ENCODE assay signal across 9 mouse cellular contexts in the genomic region with DNA sequence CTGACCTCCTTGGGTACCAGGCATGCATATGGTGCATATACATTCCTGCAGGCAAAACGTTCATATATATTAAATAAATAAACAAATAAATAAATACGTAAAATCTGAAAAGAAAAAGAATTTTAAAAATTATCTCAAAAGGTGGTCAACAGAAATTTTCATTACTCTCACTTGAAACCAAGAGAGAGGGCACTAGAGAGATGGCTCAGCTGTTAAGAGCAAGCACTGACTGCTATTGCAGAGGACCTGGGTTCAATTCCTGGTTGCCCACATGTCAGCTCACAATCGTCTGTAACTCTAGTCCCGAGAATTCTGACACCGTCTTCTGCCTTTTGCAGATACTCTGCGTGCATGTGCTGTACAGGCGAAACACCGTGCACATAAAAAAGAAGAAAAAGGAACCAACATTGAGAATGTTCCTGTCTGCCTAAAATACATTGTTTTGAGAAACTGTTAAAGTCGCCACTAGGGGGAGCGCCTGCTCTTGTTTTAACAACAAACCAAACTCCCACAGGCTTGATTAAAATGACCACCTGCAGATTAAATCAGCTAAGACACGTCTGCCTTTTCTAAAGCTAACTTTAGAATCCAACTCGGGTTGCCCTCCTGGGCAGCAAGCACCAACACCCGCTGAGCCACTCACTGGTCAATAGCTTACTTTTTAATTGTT. TPM values are rescaled to one million over a fixed set of nuclear protein-coding genes. Genes with fewer than 3 reads are reported as not detected.
DNase-seq lines count a peak whose midpoint lies in the region; ATAC-seq and TF ChIP-seq lines count a peak whose summit lies in the region.
"Had no signal": no experiment of that assay in that cellular context is flagged by ENCODE, and none has a peak within 500 bp of the region (broad histone marks: within the 10 kb centered on the region; RNA-seq: fewer than 3 reads in every experiment).

No protein-coding gene starts in this region.

- no peaks in the 10 kb centered on the region for H3K36me3 ChIP-seq in midbrain, embryonic 14.5 days (ENCODE audit: control insufficient read depth, insufficient read depth, low read length)
- H3K36me3 ChIP-seq in midbrain, embryonic 15.5 days (replicated peaks): no peaks in the 10 kb centered on the region
- no peaks in the 10 kb centered on the region for H3K36me3 ChIP-seq in liver, embryonic 15.5 days (replicated peaks)

- ATAC-seq in midbrain, embryonic 14.5 days (ENCODE audit: low FRiP score, low TSS enrichment): no peak
- ATAC-seq in midbrain, embryonic 15.5 days (replicated peaks): no peak
- no peak for ATAC-seq in liver, embryonic 15.5 days (ENCODE audit: insufficient read depth)

- 16% methylated on average over 13 of the region's 13 CpGs for WGBS in midbrain, embryonic 14.5 days
- 13% methylated on average over 13 of the region's 13 CpGs for WGBS in midbrain, embryonic 15.5 days
- WGBS in cerebellum, adult 2 months: 15% methylated on average over 13 of the region's 13 CpGs
- WGBS in liver, embryonic 15.5 days (ENCODE audit: insufficient replicate concordance): 13% methylated on average over 13 of the region's 13 CpGs

- peaks cover 10% of the 10 kb centered on the region for H3K4me1 ChIP-seq in midbrain, embryonic 14.5 days (ENCODE audit: control insufficient read depth, insufficient read depth, low read length)
- H3K4me1 ChIP-seq in midbrain, embryonic 15.5 days: peaks cover 23% of the 10 kb centered on the region
- peaks cover 6% of the 10 kb centered on the region; the same call in 1 of the 2 replicates for H3K4me1 ChIP-seq in cerebellum, adult 2 months (ENCODE audit: control insufficient read depth, insufficient read depth, low read length)
- peaks cover 40% of the 10 kb centered on the region for H3K4me1 ChIP-seq in liver, embryonic 15.5 days (replicated peaks)

- H3K27ac ChIP-seq in midbrain, embryonic 14.5 days (replicated peaks; ENCODE audit: low read depth, low read length): no peak overlapping the region
- no peak overlapping the region for H3K27ac ChIP-seq in midbrain, embryonic 15.5 days
- no peak overlapping the region for H3K27ac ChIP-seq in cerebellum, adult 2 months (ENCODE audit: insufficient read depth, low read length)
- no peak overlapping the region for H3K27ac ChIP-seq in liver, embryonic 15.5 days (replicated peaks)

- DNase-seq in midbrain, embryonic 14.5 days: peak; percentile 96
- DNase-seq in cerebellum, adult 2 months: peak; percentile 80 to 83
- DNase-seq in gastrocnemius, adult 8-10 months (ENCODE audit: low spot score in 2 of 2): peak; percentile 83 to 85
- DNase-seq in kidney, postnatal 36 days: peak; percentile 93 to 97
- DNase-seq in retina, embryonic 14.5 days (ENCODE audit: low spot score): peak; percentile 92
- DNase-seq in urinary bladder, adult 18-20 months (ENCODE audit: low spot score in 2 of 2): peak; percentile 59 to 67

- H3K9me3 ChIP-seq in midbrain, embryonic 14.5 days (ENCODE audit: control insufficient read depth, low read length): no peaks in the 10 kb centered on the region
- no peaks in the 10 kb centered on the region for H3K9me3 ChIP-seq in midbrain, embryonic 15.5 days
- H3K9me3 ChIP-seq in liver, embryonic 15.5 days (replicated peaks): no peaks in the 10 kb centered on the region

- no peak overlapping the region for H3K4me3 ChIP-seq in midbrain, embryonic 14.5 days (replicated peaks; ENCODE audit: low read depth, low read length)
- H3K4me3 ChIP-seq in midbrain, embryonic 15.5 days: no peak overlapping the region
- no peak overlapping the region for H3K4me3 ChIP-seq in cerebellum, adult 2 months (replicated peaks; ENCODE audit: insufficient read depth, low read depth, low read length)
- H3K4me3 ChIP-seq in liver, embryonic 15.5 days (replicated peaks): no peak overlapping the region
- H3K4me3 ChIP-seq: erythroblast, embryonic 14.5 days had no signal

- TF ChIP-seq CTCF in cerebellum, adult 2 months (IDR thresholded peaks at IDR 0.05; ENCODE audit: borderline replicate concordance, insufficient read depth, low read depth, low read length): peak; percentile 41; the same call in 1 of the 2 replicates

- H3K4me2 ChIP-seq in midbrain, embryonic 14.5 days (ENCODE audit: low read length): no peak overlapping the region
- no peak overlapping the region for H3K4me2 ChIP-seq in midbrain, embryonic 15.5 days
- peak overlapping the region; percentile 17; the same call in 1 of the 2 replicates for H3K4me2 ChIP-seq in liver, embryonic 15.5 days

- TF ChIP-seq POLR2A in cerebellum, adult 2 months (IDR thresholded peaks at IDR 0.05; ENCODE audit: borderline replicate concordance, insufficient read depth, low read length): no peak

- no peak overlapping the region for H3K9ac ChIP-seq in midbrain, embryonic 14.5 days (replicated peaks; ENCODE audit: low read length)
- H3K9ac ChIP-seq in midbrain, embryonic 15.5 days: no peak overlapping the region
- H3K9ac ChIP-seq in liver, embryonic 15.5 days: no peak overlapping the region

- no peaks in the 10 kb centered on the region for H3K27me3 ChIP-seq in midbrain, embryonic 14.5 days (ENCODE audit: control insufficient read depth, insufficient read depth, low read length)
- H3K27me3 ChIP-seq in midbrain, embryonic 15.5 days (replicated peaks): no peaks in the 10 kb centered on the region
- no peaks in the 10 kb centered on the region for H3K27me3 ChIP-seq in cerebellum, adult 2 months (ENCODE audit: control insufficient read depth, insufficient read depth, low read length)
- no peaks in the 10 kb centered on the region for H3K27me3 ChIP-seq in liver, embryonic 15.5 days

RNA-seq across cellular contexts. Expression of gene Sdad1, which starts 1.9 kb away (rescaled TPM):
- polyA plus RNA-seq in midbrain, embryonic 14.5 days (2014; fragmentation: Nextera tagmentation; extraction: Ambion mirVana): 29.9 and 38.8 TPM in 2 replicates
- polyA plus RNA-seq in midbrain, embryonic 15.5 days (2015; fragmentation: Nextera tagmentation; extraction: Ambion mirVana): 31.8 TPM in 2 replicates
- polyA plus RNA-seq in cerebellum, adult 2 months (2012; rRNA removed): 15.3 and 15.6 TPM in 2 replicates
- 10 to 100 TPM; 15.4 to 21.1 (median 18.4) TPM for total RNA-seq in gastrocnemius, adult 8-10 months (2022)
- polyA plus RNA-seq in liver, embryonic 15.5 days (2015; fragmentation: Nextera tagmentation; extraction: Ambion mirVana): 14.2 and 16.0 TPM in 2 replicates

RNA-seq across cellular contexts. Expression of gene Cxcl9, which starts 15.7 kb away (rescaled TPM):
- polyA plus RNA-seq in midbrain, embryonic 14.5 days (2014; fragmentation: Nextera tagmentation; extraction: Ambion mirVana): not detected in 2 replicates
- polyA plus RNA-seq in midbrain, embryonic 15.5 days (2015; fragmentation: Nextera tagmentation; extraction: Ambion mirVana): not detected in 2 replicates
- polyA plus RNA-seq in cerebellum, adult 2 months (2012; rRNA removed): 0.17 TPM in 1 of 2 replicates, not detected in the other
- total RNA-seq in gastrocnemius, adult 8-10 months (2022): under 1 TPM in 2 of 4 experiments, not detected in 2; 0.15 to 0.47 TPM
- not detected in 2 replicates for polyA plus RNA-seq in liver, embryonic 15.5 days (2015; fragmentation: Nextera tagmentation; extraction: Ambion mirVana)
- polyA plus RNA-seq: erythroblast, embryonic 14.5 days had no signal

RNA-seq across cellular contexts. Expression of gene Art3, which starts 19.4 kb away (rescaled TPM):
- polyA plus RNA-seq in midbrain, embryonic 14.5 days (2014; fragmentation: Nextera tagmentation; extraction: Ambion mirVana): 3.7 and 6.1 TPM in 2 replicates
- 4.5 and 5.5 TPM in 2 replicates for polyA plus RNA-seq in midbrain, embryonic 15.5 days (2015; fragmentation: Nextera tagmentation; extraction: Ambion mirVana)
- 12.8 and 17.8 TPM in 2 replicates for polyA plus RNA-seq in cerebellum, adult 2 months (2012; rRNA removed)
- total RNA-seq in gastrocnemius, adult 8-10 months (2022): 100 to 1,000 TPM; 404 to 480 (median 430) TPM
- 1.2 and 1.4 TPM in 2 replicates for polyA plus RNA-seq in liver, embryonic 15.5 days (2015; fragmentation: Nextera tagmentation; extraction: Ambion mirVana)
- polyA plus RNA-seq: erythroblast, embryonic 14.5 days had no signal

RNA-seq across cellular contexts. Expression of gene Naaa, which starts 34.2 kb away (rescaled TPM):
- polyA plus RNA-seq in midbrain, embryonic 14.5 days (2014; fragmentation: Nextera tagmentation; extraction: Ambion mirVana): 15.2 and 17.4 TPM in 2 replicates
- 16.4 and 17.7 TPM in 2 replicates for polyA plus RNA-seq in midbrain, embryonic 15.5 days (2015; fragmentation: Nextera tagmentation; extraction: Ambion mirVana)
- 32.1 and 37.6 TPM in 2 replicates for polyA plus RNA-seq in cerebellum, adult 2 months (2012; rRNA removed)
- 1 to 10 TPM; 4.7 to 6.2 (median 5.6) TPM for total RNA-seq in gastrocnemius, adult 8-10 months (2022)
- 5.3 and 5.8 TPM in 2 replicates for polyA plus RNA-seq in liver, embryonic 15.5 days (2015; fragmentation: Nextera tagmentation; extraction: Ambion mirVana)

RNA-seq across cellular contexts. Expression of gene Cxcl10, which starts 36.5 kb away (rescaled TPM):
- 3.5 TPM in 1 of 2 replicates, not detected in the other for polyA plus RNA-seq in midbrain, embryonic 14.5 days (2014; fragmentation: Nextera tagmentation; extraction: Ambion mirVana)
- polyA plus RNA-seq in midbrain, embryonic 15.5 days (2015; fragmentation: Nextera tagmentation; extraction: Ambion mirVana): 0.21 and 0.42 TPM in 2 replicates
- polyA plus RNA-seq in cerebellum, adult 2 months (2012; rRNA removed): 0.64 and 0.65 TPM in 2 replicates
- under 1 TPM in 1 of 4 experiments, not detected in 3; 0.46 TPM for total RNA-seq in gastrocnemius, adult 8-10 months (2022)
- 4.1 and 5.3 TPM in 2 replicates for polyA plus RNA-seq in liver, embryonic 15.5 days (2015; fragmentation: Nextera tagmentation; extraction: Ambion mirVana)
- polyA plus RNA-seq: erythroblast, embryonic 14.5 days had no signal
